Mouse (Mus musculus) mature B cell (primary cell): ENCODE results near the gene Pidd1.

Experiments used
- in situ Hi-C: fragments of 300-500 bp; cut with MboI; formaldehyde crosslinking; loops from 2 replicates; pipeline ENCODE4 v1.14.3; 2019

Pidd1 gene

GRCm38 (mm10) chr7:141435856-141436522 is 7.8 kb downstream of the Pidd1 start:
- in situ Hi-C loops = no loop called here

- in situ Hi-C loops = no loop called here
Observed at GRCm38 (mm10) chr7:141435129-141435855, 8.5 kb downstream of the Pidd1 start.

DNA sequence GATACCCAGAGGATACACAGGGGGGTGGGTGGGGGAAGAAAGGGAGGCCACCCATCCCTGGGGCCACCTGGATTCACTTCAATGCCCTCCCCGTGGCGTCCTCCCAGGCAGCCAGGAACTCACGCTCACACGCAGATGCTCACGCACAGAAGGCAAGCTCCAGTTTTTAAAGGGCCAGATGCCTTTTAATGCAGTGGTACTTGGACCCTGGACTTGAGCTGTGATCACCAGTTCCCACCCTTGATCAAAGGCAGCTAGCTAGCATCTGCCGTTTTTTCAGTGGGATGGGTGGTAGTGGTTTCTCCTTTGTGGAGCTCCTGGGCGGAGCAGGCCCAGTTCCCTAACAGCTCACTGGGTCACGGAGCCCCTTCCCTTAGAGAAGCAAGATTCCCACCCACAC is 9.4 kb downstream of the Pidd1 start:
- in situ Hi-C loops = no loop called here

DNA sequence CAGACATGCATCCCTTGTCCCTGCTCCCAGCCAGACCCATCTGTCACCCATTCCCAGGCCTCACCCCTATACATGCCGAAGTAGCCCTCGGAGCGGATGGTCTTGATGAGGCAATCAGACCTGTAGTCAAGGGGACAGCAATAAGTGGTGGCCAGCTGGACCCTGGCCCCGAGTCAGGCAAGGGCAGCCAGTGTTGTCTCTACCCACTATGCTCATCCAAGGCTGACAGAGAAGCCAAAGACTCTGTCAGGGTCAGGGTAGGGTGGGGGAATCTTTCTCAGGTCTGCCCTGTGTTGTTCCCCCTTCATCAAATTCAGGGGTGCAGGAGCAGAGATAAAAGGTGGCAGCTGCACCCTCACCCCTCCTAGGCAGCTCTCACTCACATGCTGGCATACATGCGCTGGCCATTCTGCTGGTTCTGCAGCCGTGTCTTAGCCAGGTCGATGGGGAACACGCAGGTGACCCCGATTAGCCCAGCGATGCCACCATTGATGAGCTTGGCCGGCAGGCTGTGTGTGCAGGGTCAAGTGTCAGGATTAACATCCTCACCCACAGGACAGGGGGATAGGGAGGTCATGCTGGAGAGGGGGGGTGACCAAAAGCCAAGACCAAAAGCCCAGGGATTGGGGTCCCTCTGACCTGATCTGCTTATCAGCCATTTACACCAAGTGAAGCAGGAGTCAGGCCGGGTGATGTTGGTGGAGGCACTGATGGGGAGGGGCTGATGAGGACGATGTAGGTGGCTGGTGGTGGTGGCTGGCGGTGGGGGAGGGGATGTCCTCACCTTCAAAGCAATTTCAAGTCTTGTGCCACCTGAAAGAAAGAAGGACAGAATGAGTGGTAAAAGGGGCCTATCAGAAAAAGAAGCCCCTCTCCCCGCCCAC is 10.1 kb downstream of the Pidd1 start:
- in situ Hi-C loops = no loop called here

DNA sequence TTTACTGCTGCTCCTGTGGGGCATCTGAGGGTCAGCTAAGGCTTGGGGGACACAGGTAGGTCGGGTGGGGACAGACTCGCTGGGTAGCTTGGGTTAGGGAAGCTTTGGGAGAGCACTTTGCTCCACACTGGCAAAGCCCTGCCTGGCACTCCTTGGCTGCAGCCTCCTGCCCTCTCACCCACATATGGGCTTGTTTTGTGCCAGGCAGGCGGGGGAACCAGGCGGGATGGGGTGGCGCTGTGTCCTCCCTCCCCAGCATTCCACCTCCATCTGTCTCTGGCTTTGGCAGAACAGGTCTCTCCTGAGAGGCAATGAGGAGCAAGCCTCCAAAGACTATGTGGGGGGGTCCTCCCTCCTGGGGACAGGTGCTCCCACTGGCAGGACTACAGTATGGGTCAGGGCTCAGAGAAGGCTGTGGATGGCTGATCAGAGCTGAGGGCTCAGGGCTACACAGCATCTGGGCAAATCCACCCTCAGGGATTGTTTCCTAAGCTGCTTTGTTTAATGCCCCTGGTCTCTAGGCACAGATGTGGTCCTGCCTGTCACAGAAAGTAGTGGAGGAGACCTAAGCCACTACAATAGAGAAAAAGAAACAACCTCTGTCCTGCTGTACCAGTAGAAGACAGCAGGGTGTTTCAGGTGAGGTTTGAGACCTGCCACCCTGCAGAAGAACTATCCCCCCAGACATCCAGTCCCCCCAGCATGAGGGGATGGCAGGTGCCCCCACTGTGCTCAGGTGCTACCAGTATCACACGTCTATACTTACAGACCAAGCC is 10.9 kb downstream of the Pidd1 start:
- in situ Hi-C loops = no loop called here

DNA sequence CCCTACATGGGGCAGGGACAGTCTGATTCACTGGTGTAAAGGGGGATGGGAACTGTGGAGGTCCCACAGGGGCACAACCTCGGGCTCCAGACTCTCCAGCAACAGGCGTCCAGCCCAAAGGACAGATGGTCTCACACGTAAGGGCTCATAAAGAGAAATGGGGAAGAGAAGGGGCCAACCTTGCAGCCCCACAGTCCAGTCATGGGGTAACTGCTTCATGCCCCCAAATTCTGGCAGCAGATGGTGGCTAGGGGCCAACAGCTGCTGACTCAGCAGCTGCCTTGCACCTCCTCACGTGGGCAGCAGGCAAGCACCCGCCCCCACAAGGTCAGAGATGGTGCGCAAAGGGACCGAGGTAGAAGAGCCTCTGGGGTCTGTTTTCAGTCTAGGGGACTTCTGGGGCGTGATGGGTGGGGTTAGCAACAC is 11.6 kb downstream of the Pidd1 start:
- in situ Hi-C loops = no loop called here

DNA sequence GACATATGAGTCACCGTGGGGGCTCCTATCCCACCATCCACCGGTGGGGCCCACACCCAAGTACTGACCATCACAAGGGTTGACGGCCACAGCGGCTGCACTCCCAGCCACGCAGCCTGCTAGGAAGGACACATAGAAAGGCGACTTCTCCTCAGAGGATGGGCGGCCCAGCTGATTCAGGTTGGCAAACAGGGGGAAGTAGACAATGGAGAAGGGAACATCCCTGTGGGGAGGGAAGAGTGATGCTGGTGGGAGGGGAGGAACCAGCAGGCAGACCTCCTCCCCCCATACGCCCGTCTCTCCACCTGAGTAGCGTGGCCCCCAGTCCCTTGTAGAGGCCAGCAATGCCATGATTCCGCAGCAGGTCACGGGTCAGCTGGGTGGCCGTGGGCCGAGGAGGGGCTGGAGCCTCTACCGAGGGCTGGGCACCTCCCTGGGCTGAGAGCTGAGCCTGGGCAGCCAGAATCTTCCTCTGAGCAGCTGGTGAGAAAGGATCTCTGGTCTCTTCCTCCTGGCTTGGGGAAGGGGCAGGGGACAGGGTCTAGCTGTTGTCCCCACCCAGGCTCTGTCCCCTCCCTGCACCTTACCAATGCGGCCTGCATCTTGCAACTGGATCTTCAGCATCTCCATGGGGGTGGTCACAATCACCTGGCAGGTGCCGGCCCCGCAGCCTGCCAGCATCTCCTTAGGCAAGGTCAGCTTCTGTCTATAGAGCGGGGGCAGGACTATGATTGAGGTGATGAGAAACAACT is 12.2 kb downstream of the Pidd1 start:
- in situ Hi-C loops = no loop called here

GRCm38 (mm10) chr7:141430585-141431240 is 13.1 kb downstream of the Pidd1 start:
- in situ Hi-C loops = no loop called here

- in situ Hi-C loops = no loop called here
Observed at GRCm38 (mm10) chr7:141429840-141430584, 13.8 kb downstream of the Pidd1 start.

DNA sequence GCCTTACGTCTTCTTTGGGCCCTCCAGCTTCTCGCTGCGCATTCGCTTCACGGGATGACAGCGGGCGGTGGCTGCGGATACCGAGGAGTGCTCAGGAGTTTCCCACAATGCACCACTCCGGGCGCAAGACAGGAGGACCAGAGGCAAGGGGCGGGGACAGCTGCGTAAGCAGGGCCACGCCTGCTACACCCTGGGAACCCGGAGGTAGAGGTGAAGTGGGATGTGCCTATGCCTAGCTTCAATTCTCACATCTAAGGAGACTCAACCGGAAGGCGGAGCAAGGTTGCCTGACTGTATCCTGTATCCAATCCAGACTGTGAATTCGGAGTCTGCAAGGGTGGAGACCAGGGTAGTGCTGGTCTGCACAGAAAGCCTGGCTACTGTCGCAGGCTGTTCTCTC is 14.5 kb downstream of the Pidd1 start, which contains the start of gene Cend1:
TSS of gene Cend1 (minus strand) at position 182 of the 400 bp plus-strand sequence.
- in situ Hi-C loops = no loop called here

DNA sequence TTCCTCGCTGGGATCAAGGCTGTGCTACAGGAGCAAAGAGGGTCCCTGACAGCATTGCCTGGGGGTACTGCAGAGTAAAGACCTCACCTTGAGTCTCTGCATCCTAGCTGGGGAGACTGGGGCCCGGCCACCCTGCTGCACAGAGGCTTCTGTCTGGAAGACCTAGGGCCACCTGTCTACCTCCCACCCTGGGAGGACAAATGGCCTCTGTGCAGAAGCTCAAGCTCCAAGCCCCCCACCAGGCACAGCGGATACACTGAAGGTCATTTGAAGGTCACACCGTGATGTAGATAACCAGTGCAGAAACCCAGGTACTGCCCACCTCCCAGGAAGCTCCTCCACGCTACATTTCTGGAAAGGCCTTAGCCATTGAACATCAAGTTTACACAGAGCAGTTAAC is 15.1 kb downstream of the Pidd1 start:
- in situ Hi-C loops = no loop called here

GRCm38 (mm10) chr7:141426948-141427730 is 16.7 kb downstream of the Pidd1 start:
- in situ Hi-C loops = no loop called here

- in situ Hi-C loops = no loop called here
Observed at GRCm38 (mm10) chr7:141423811-141424210, 20.0 kb downstream of the Pidd1 start.

DNA sequence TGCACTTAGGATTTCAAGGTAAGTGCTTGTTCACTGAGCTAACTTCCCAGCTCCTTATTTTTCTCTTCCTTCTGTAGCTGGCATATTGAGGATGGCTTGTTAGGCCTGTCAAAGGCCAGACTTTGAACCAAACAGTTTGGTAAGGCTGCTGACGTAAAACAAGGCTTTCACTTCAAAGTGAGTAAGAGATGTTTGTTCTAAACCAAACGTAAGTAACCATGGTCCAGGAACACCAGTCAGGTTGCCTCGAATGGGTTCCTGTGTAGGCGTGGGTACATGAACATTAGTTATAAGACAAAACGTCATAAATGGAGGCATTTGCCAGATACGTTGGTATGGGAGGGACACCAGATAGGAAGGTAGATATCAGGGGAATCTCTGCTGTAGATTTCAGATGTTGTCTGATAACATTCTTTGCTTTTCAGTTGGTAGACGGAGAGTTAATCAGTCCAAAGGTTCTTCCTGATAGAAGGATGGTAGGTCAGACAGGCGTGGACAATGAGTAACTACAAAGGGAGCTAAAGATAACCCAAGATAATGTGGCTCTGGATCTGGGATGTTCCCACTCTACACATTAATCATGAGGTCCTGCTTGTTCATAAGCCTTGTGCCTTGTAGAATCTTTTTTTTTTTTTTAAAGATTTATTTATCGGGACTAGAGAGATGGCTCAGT is 23.7 kb downstream of the Pidd1 start:
- in situ Hi-C loops = no loop called here

- in situ Hi-C loops = no loop called here
Observed at GRCm38 (mm10) chr7:141418970-141419369, 24.9 kb downstream of the Pidd1 start.

GRCm38 (mm10) chr7:141417731-141418681 is 25.8 kb downstream of the Pidd1 start:
- in situ Hi-C loops = no loop called here
